Mouse (Mus musculus) spleen, postnatal 36 days (tissue): ENCODE measurements at regions not wholly inside any gene's neighbourhood (a gene's known extent, or its start where the extent isn't known, plus 50 kb on each side); places are given as distances from the start of the nearest gene placed in this dataset.

Source experiments
- DNase-seq, 2 experiments: peaks; one replicate each; pipeline ENCODE4 v3.0.0; 2022; ENCODE audit warnings: low spot score in 2 of 2, mixed read lengths in 1 of 2

DNA sequence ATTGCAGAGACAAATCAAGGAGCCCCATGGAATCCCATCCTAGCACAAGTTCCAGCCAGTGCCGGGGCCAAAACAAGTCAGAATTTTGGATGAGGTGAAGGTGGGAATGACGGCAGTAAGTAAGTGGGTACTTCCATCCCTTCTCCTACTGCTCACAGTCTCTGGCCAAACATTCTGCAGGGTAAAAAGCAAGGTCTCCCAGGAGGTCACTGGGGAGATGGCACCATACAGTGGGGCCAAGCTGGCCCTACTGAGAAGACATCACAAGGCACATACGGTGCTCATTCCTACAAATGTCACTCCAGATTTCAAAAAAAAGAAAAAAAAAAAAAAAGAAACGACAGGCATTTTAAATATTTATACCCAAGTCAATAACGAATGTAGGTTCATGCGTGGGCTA lies 129.6 kb downstream of the Ddx11 start:
- no peak for DNase-seq

DNA sequence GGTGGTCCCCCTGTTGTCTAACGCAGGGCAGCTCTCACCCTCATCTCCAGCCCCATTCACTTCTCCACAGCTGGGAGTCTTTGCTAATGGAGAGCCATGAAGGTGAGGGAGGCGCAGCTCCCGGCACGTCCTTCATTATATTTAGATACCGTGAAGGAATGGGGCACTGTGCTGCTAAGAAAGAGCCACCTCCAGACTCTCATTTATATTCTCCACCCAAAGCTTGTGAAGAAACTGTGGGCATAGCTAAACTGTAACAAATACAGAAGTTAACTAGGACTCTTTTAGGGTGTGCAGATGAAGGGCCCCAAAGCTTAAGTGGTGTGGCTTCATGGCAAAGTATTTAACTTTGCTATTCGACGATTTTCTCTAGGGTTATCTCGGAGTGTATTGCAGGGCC lies 136.4 kb downstream of the Ddx11 start:
- no peak for DNase-seq

DNA sequence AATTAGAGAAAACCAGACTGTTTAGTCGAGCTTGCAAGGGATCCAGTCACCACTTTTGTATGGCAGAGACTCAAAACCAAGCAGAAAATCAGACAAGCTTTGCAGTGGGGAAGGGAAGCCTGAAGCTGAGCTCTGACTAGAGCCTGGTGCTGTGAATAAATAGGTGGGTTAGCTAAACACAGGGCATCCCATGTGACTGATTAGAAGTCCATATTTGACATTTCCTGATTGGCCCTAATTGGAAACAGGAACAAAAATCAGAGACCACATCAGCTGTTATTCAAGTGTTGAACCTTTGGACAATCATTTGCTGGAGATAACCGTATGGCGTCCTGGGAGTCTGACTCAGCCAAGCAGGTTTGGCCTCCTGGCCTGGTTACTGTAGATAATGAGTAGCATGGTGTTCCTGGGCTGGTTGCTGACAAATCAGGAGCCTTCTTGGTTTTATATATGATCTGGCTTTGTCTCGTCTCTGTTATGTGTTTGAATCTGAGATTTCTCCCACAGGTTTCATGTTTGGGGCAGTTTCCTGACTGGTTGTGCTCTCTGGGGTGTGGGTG lies 139.4 kb downstream of the Ddx11 start:
- DNase-seq = no peak

DNA sequence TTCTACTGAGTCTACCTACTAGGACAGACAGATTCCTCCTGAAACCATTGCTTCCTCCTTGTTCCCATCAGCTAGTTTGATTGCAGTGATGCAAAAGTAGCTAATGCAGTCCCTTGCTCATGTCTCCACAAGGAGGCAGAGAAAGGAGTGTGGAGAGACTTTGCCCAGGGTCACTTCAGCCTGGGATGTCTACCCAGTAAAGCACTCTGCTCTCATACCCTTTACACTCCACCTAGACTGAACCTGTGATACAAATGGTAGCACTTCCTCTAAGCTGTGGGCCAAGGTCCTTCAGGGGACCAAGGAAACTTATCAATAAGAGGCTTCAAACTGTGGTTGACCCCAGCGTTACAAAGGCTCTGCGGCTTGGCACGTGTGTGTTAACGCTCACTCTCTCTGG lies 140.1 kb downstream of the Ddx11 start:
- no peak for DNase-seq

DNA sequence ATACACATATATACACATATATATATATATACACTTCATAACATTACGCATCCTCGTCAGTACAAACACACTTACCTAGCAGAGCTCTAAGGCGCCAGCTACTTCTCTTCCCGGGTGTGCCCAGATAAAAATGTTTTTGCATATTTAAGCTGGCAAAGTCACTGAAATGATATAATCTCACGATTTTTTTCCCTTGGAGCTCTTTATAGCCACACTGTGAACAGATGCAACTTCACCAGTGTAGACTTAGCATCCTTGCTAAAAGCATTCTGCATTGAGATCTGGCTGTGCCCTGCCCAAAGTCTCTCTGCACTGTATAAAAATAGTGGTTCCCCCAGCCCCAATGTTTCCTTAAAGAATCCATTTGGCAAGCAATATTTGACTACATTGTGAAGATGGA lies 143.5 kb downstream of the Ddx11 start:
- DNase-seq = no peak

DNA sequence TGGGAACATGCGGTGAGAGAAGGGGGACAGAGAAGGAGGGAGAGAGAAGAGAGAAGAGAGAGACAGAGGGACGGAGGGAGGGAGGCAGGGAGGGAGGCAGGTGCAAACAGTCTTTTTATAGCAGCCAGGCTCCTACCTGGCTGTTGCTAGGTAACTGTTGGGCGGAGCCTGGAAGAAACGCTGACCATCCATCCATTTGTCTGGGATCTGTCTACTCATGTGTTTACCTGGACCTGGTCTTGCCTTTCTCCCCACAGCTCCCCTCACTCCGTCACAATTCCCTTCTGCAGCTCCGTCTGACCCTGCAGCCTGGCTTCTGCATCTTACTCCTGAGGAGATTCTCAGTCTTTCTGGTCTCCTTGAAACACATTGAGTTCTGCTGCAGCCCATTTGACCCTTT lies 144.5 kb downstream of the Ddx11 start:
- no peak for DNase-seq

DNA sequence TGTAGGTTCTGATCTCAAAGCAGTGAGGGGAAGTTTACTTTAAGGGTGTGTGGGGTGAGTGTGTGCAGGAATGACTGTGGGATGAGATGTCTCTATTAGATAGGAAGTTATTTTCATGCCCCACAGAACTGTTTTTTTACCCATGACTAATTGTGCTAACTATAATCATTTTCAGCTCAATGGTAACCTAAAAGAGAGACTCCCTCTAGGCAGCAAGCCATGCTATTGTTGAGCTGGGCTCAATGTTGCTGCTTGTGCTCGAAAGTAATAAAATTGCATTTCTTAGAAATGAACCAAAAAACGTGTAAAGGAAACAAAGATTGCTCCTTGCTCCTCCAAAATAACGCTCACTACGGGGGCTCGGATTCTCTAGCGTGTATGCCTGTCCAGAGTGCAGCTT lies 146.2 kb downstream of the Ddx11 start:
- no peak for DNase-seq

DNA sequence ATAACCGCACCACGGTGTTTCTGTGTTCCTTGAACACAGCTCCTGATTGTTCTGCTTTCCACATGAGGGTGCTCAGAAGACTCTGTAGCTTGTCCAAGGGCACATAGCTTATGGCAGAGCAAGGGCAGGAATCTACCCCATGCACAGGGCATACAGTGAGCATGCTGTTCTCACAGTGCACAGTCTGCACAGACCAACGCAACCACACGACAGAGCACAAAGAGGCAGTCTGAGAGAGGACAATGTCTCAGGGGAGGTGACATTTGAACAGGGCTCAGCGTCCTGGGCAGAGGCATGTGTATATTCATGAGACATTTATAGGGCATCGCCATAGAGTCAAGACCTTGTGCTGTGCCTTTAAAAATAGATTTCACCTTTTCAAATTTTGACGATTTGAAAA lies 148.6 kb downstream of the Ddx11 start:
- no peak for DNase-seq

DNA sequence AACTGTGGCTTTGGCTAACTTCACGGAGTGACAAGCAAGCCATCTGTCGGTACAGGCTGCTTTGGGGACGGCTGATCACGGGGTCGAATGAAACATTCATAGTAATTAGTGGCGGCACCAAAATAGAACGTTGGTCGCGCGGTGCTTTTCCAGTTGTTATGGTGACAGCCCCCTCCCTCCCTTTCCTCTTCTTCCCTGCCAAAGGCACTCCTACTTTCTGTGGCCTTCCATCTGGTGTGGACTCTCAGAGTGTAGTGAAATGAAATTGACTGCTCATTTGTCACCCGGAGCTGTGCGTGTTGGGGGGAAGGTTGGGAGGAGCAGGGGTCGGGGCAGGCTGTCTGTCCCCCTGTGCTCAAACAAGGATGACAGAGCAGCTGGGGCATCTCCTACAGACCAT lies 153.5 kb downstream of the Ddx11 start:
- DNase-seq = no peak

DNA sequence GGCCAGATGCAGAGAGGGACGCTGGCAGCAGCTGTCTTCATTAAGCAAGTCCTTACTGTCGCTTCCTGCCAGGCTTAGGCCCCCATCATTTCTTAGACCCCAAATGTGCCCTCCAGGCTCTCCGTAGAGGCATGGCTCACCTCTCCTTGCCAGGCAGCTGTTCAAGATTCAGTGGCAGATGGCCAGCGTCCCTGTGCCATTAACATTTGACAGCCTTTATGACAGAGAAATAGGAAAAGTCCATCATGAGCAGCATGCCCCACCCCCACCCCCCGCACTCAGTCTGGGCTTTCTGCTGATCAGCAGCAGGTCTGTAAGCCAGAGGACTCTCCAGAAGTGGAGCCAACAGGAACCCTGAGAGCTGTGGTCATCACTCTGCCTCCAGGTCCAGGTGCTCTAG lies 154.7 kb downstream of the Ddx11 start:
- DNase-seq = no peak

DNA sequence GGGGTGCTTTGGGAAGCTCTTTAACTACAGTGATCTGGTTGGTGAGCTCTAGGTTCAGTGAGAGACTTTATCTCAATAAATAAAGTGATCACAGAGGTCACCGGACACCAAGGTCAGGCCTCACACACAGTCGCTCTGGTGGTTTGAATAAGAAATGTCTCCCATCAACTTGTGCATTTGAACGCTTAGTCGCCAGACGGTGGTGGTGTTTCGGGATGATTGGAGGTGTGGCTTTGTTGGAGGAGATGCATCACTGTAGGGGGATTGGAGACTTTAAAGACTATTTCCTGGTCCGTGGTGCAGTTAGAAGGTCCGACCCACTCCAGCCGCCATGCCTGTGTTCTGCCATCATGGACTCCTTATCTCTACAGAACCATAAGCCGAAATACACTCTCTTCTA lies 162.0 kb downstream of the Ddx11 start:
- DNase-seq = no peak
